Mouse (Mus musculus) megakaryocyte, embryonic 14.5 days (primary cell): Measurements from ENCODE around the gene Gm17455.

ENCODE experiments used
- FLI1 ChIP-seq: IDR thresholded peaks from 2 replicates; pipeline ENCODE4 v1.6.1; 2012; ENCODE audit warnings: low read length, inconsistent platforms, mixed read lengths
- GATA1 ChIP-seq: IDR thresholded peaks from 3 replicates; pipeline ENCODE4 v1.6.1; 2012; ENCODE audit warnings: mixed read lengths, low read length, inconsistent platforms, borderline replicate concordance

DNA sequence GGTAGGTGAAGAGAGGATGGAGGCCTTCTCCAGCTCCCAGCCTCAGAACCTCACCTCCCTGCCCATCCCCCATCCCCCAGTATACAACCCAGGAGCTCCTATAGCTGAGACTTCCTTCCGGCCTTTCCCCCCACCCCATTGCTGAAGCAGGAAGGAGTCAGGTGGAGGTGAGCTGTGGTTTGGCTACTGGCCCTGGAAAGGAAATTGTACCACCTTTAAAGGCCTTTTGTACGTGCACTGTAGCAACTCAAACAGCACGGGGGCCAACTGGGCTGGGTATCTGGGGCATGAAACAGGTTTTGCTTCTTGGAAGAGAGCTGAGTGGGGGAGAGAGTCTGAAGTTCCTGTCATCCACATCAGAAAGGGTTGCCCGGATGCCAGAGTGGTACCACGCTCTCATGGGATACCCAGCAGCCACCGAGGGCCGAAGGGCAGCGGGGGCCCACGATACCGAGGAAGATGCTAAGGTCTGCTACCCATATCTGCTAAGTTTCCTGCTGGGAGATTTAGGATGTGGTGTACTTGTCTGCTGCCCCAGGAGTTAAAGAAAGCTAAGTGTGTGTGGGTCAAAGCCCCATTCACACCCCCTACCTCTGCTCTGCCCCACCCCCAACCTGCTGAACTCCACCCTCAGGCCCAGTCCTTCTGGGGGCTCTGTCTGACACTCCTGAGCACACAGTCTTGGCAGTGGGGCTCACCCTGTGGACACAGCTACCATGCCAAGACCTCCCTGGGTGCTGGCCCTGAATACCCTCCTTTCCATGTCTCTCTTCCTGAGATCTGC lies 18.2 kb upstream of the Gm17455 start:
- no peak for TF ChIP-seq GATA1
- no peak for TF ChIP-seq FLI1
